Mouse (Mus musculus) C2C12 (cell line): ENCODE measurements around the gene Ctnnd2. TPM values are rescaled to one million over a fixed set of nuclear protein-coding genes. Genes with fewer than 3 reads are reported as not detected.

ENCODE experiments used
- H3K27me3 ChIP-seq: one replicate; pipeline ENCODE4 v1.6.1; 2011; ENCODE audit not compliant: control insufficient read depth, insufficient read depth, insufficient read length
- H3K36me3 ChIP-seq: one replicate; pipeline ENCODE4 v1.6.1; 2011; ENCODE audit not compliant: control insufficient read depth, insufficient read depth
- H3K4me3 ChIP-seq: one replicate; pipeline ENCODE4 v1.5.1; 2011; ENCODE audit warnings: mild to moderate bottlenecking, control low read depth; ENCODE audit not compliant: poor library complexity, insufficient read depth, severe bottlenecking
- H3K79me2 ChIP-seq: one replicate; pipeline ENCODE4 v1.6.1; 2011; ENCODE audit not compliant: control insufficient read depth, insufficient read depth
- H3K79me3 ChIP-seq: one replicate; pipeline ENCODE4 v1.6.1; 2011; ENCODE audit warnings: low read depth, control low read depth
- H3ac ChIP-seq: one replicate; pipeline ENCODE3; 2011; ENCODE audit warnings: low read depth; ENCODE audit not compliant: control insufficient read depth, insufficient read length
- CEBPB ChIP-seq: IDR thresholded peaks from one replicate; pipeline ENCODE4 v1.6.1; 2011; ENCODE audit warnings: low read depth, mild to moderate bottlenecking, control low read depth, moderate library complexity
- CTCF ChIP-seq: IDR thresholded peaks from one replicate; pipeline ENCODE4 v1.5.1; 2011; ENCODE audit not compliant: control insufficient read depth, insufficient read depth, insufficient read length
- FOSL1 ChIP-seq: IDR thresholded peaks from one replicate; pipeline ENCODE4 v1.8.0; 2011; ENCODE audit warnings: mild to moderate bottlenecking, low read length; ENCODE audit not compliant: poor library complexity, insufficient read depth, severe bottlenecking
- MAX ChIP-seq: IDR thresholded peaks from one replicate; pipeline ENCODE4 v1.6.1; 2011; ENCODE audit warnings: mild to moderate bottlenecking, control low read depth
- MYOD1 ChIP-seq: IDR thresholded peaks from one replicate; pipeline ENCODE4 v1.6.1; 2011; ENCODE audit warnings: low read depth; ENCODE audit not compliant: control insufficient read depth, insufficient read length
- MYOG ChIP-seq: IDR thresholded peaks from one replicate; pipeline ENCODE4 v1.6.1; 2011; ENCODE audit not compliant: control insufficient read depth, insufficient read length; ENCODE audit errors: extremely low read depth
- USF1 ChIP-seq: IDR thresholded peaks from one replicate; pipeline ENCODE4 v1.6.1; 2011; ENCODE audit warnings: low read depth, mild to moderate bottlenecking, control low read depth, moderate library complexity
- polyA plus RNA-seq: library from polyadenylated mRNA; unstranded; fragments of >200 nt; fragmentation: generic; extraction: Trizol; gene quantifications from one replicate; pipeline ENCODE4 v1.2.1, GENCODE M21; 2012; ENCODE audit warnings: missing spikeins

The Ctnnd2 gene
- polyA plus RNA-seq, 1 experiment, result 0.07 TPM

DNA sequence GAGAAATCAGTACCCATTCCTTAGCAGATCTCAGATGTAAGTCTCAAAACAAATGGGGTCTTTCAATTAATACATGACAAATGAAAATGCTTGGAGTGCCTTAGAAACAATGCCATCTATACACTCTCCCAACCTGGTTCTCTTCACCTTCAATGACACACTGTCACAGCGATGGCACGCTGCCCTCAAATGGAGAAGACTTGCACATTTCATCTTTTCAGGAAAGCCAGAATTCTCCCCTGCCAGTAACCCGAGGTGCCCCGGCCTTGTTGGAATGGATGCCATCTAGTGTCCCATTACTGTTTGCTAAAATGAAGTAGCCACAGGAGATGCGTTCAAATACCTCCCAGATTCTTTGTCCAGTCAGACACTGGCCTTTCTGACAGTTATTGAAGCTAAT is 525.0 kb downstream of the Ctnnd2 start:
- Histone ChIP-seq H3ac (no peak overlapping the region), H3K4me3 (no peak overlapping the region), H3K79me2 (no peaks in the 10 kb centered on the region), H3K27me3 (no peaks in the 10 kb centered on the region), H3K36me3 (no peaks in the 10 kb centered on the region), H3K79me3 (no peaks in the 10 kb centered on the region)
- TF ChIP-seq CEBPB, result no peak

DNA sequence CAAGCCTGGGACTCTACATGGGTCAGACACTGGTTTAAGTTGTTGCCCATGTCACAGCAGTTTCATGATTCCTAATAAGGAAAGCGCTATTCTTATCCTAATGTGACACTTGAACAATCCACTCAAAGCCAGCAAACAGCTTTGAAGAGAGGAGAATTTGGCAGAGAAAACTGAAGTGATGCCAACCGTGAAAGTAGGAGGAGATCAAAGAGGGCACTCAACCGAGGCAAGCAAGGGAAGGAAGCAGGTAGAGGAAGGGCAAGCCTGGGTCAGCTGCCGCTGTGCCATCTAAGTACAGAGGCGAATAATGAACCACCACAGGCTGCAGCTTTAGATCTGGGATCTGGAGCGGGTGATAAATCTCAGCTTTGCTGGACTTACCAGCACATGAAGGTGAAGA is 528.4 kb downstream of the Ctnnd2 start:
- Histone ChIP-seq H3K4me3 (no peak overlapping the region), H3K79me2 (no peaks in the 10 kb centered on the region), H3ac (no peak overlapping the region), H3K27me3 (no peaks in the 10 kb centered on the region), H3K36me3 (no peaks in the 10 kb centered on the region), H3K79me3 (no peaks in the 10 kb centered on the region)
- TF ChIP-seq CTCF (no peak), FOSL1 (no peak), CEBPB (no peak), MYOG (no peak)

- H3K27me3 ChIP-seq, result no peaks in the 10 kb centered on the region
- H3K79me2 ChIP-seq, result no peaks in the 10 kb centered on the region
- no peak overlapping the region for H3K4me3 ChIP-seq
- H3K36me3 ChIP-seq, result no peaks in the 10 kb centered on the region
- H3K79me3 ChIP-seq, result no peaks in the 10 kb centered on the region
- H3ac ChIP-seq, result no peak overlapping the region
- TF ChIP-seq USF1 (no peak), CTCF (no peak), FOSL1 (no peak), MYOG (no peak), MYOD1 (no peak), CEBPB (no peak), MAX (no peak)
Measured at GRCm38 (mm10) chr15:30701592-30701991, 529.2 kb downstream of the Ctnnd2 start.

DNA sequence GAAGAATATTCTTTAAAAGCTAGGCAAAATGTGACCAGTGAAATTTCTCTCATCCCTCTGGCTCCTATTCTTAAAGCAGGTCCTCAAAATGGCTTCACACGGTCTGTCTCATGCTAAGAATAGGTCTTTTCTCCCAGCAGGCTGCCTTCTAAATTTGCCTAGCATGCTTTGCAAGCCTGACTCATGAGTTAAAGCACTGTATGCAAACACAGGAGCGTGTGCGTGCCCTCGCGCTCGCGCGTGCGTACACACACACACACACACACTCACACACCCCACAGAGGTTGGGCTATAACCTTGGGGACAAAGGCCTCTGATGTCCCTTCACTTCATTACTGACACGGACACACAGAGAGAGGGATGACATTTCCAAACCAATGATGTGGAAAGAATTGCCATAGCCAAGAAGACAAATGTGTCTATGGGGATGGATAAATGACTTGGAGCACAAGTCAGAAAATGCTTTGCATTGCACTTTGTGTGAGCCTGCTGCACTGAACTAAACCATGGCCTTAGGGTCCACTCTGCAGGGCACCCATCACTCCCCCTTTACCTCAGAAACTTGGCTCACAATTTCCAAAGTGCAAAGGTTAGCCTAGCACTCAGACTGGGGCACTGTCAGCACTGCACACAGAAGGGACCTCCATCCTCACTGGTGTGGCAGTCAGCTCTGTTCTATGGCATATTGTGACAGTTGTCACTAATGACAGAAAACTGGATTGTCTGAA is 536.8 kb downstream of the Ctnnd2 start:
- Histone ChIP-seq H3K4me3 (no peak overlapping the region), H3K79me3 (no peaks in the 10 kb centered on the region), H3ac (no peak overlapping the region), H3K79me2 (no peaks in the 10 kb centered on the region), H3K27me3 (no peaks in the 10 kb centered on the region), H3K36me3 (no peaks in the 10 kb centered on the region)
- no peak for TF ChIP-seq MAX
- no peak for TF ChIP-seq MYOG
- no peak for TF ChIP-seq MYOD1
- no peak for TF ChIP-seq CTCF
- no peak for TF ChIP-seq USF1
- no peak for TF ChIP-seq FOSL1
- no peak for TF ChIP-seq CEBPB

DNA sequence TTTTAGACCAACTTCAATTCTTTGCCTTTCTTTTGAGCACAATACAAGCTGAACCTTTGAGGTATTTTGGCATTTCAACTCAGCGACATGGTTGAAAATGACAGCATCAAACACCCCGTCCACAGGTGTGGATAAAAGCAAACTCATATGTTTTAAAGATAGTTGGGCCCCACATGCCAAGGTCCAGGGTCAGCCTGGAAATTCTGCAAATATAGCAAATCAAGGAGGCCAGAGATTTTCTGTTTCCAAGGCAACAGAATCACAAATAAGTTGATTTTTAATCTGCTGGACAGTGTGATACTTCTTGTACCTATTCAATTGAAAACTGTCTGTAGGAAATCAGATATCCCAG is 537.3 kb downstream of the Ctnnd2 start:
- Histone ChIP-seq H3K4me3 (no peak overlapping the region), H3K27me3 (no peaks in the 10 kb centered on the region), H3K79me2 (no peaks in the 10 kb centered on the region), H3K36me3 (no peaks in the 10 kb centered on the region), H3ac (no peak overlapping the region), H3K79me3 (no peaks in the 10 kb centered on the region)
- TF ChIP-seq CEBPB (no peak), MYOG (no peak), MAX (no peak), MYOD1 (no peak), FOSL1 (no peak), CTCF (no peak), USF1 (no peak)

DNA sequence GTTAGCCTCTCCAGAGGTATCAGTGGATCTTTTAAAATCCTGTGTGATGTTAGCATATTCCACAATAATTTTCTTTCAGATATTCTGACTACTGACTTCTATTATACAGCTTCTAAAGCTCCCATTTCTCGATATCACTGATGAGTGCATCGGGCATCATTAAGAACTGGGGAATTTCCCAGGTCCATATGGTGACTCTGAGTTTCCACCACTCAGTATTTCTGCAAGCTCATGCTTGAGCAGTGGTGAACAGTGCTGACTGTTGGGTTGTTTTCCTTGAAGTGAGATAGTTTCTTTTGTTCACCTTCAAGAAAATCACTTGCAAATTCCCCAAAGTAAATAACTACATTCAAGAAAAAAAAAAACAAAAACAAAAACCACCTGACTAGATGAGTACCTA is 542.4 kb downstream of the Ctnnd2 start:
- Histone ChIP-seq H3K36me3 (no peaks in the 10 kb centered on the region), H3K27me3 (no peaks in the 10 kb centered on the region), H3K4me3 (no peak overlapping the region), H3K79me3 (no peaks in the 10 kb centered on the region), H3ac (no peak overlapping the region), H3K79me2 (no peaks in the 10 kb centered on the region)
- TF ChIP-seq CEBPB (no peak), CTCF (no peak), MYOD1 (no peak), FOSL1 (no peak), MYOG (no peak), USF1 (no peak), MAX (no peak)
